Mouse (Mus musculus) hindlimb bud, embryonic 11.5 days (tissue): ENCODE data around the gene Npy4r.

Experiments
- DNase-seq: peaks from one replicate; pipeline ENCODE4 v3.0.0-alpha.2; 2012; ENCODE audit warnings: low read depth, low spot score; ENCODE audit errors: extremely low spot score

Gene Npy4r

DNA sequence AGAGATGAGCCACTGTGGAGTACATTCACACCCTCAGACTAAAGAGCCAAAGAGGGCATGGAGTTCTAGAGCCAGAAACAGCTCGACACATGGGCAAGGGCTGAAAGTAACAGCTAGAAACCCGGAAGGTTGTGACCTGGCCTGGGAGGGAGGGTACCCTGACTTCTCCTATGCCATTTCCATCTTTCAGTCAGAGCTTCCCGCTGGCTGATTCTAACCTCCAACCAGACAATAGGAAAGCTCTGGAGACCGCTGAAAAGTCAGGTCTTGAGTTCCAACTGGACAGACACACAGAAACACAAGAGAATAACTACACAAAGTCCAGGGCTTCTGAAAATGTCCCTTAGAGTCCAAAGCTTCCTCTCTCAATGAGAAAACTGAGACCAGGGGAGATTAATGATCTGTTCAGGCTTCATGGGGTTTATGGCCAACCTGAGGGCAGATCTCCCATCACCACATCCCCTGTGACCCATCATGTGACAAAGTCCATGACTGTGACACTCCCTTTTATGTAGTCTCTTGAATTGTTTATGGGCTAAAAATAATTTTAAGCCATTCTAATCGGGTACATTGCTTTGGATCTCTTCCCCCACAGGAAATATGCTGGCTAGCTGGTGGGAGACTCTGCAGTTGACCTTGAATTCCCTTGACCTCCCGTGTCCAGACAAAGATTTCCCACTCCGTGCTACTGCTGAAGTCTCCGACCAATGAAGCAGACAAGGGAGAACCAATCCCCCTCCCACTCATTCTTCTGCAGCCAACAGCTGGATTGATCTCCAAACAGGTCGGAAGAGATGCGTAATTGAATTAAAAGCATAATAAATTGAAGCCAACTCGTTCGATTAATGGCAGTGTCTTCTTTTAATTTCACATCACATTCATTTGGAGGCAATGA is 32.0 kb downstream of the Npy4r start:
- no peak for DNase-seq

DNA sequence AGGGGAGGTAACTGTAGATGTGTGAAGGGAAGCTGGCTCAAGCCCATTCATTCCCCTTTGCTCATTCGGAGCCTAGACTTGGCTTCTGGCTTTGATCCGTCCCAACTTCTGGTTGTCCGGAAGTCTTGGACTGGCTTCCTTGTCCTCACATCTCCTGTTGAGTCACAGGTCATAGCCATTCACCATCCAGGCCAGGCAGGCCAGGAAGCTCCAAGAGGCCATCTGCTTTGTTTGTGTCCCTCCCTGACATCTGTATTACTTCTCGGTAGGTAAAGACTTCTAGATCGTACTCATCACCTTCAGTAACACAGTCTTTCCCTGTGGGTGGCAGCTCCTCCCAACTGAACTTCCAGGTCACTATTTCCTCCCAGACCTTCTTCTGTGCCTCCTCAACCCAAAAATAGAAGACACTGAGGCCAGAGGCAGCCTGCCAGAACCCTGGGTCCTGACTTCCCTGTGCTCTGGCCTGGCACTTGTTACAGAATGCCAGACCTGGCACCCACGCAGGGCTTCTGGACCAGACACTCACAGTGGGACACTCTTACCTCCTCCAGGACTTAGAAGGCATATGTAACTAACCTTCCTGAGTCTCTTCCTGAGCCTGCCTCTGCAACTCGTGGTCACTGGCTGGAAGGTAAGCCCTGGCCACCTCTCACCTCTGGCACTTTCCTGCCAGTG is 33.1 kb downstream of the Npy4r start:
- no peak for DNase-seq

GRCm38 (mm10) chr14:34114311-34114710 is 38.0 kb downstream of the Npy4r start:
- DNase-seq, result no peak

DNA sequence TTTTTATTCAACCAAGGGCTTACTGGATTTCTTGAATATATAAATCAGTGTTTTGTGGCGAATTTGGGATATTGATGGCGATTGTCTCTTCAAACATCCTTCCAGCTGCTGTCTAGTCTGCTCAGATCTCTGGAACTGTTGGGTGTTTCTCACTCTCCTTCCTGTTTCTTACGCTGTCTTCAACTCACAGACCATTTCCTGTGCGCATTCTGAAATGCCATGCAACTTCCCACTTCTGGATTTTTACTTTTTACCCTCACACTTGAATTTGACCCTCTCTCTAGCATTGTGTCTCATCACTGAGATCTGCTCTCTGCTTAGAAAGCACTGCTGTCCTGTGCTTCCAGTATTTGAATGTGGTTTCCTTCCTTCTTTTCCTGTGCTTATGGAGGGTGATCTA is 44.7 kb downstream of the Npy4r start:
- no peak for DNase-seq

DNA sequence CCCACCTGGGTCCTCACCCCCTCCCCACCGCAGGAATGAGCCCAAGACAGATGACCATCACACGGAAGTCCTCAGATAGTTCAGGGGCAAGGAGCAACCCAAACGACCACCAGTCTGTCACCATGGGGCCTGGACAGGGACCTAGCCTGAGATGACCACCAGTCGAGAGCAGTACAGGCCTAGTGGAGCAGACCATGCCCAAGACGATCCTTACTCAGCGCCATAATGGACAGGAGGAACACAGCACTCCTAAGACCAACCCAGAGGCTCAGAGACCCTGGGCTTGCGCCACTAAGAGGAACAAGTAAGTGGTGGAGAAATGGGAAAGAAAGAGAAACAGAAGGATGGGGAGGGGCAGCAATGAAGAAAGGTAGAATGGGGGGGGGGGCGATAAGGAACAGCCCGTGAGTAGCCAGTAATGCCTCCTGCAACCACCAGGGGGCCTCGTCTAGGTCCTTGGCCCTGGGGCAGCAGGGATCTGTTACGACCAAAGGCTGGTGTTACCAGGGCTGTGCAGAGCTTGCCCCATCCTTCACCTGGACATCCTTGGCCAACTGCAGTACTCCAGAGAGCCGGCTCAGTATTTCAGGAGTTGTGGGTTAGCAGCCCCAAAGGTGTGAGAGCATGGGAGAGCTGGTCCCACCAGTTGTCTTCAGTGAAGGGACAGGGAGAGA is 45.8 kb downstream of the Npy4r start:
- DNase-seq, result no peak

GRCm38 (mm10) chr14:34104892-34105291 is 47.4 kb downstream of the Npy4r start:
- peak; percentile 10 for DNase-seq

- DNase-seq, result no peak
Observed at GRCm38 (mm10) chr14:34103855-34104254, 48.4 kb downstream of the Npy4r start.

DNA sequence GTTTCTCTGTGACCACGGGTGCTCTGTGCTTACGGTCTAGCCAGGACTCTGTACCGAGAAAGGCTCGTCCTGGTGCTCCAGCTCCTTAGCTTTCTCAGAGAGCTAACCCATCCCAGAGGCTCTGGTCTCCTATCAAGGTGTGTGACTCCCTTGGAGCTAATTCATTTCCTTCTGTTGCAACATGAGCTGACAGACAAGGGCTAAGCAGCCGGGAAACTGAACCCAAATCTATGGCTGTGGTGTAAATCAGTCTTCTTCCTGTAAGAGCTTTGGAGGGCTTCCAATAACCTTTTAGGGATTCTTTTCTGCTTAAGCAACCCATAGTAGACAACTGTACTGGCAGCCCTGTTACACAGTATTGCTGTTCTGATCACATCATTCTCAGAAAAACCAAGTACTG is 49.7 kb downstream of the Npy4r start, which contains the start of gene A630023A22Rik:
TSS of gene A630023A22Rik (minus strand) at position 154 of the 400 bp plus-strand sequence.
- DNase-seq, result no peak

- no peak for DNase-seq
Observed at GRCm38 (mm10) chr14:34096161-34096560, 56.1 kb downstream of the Npy4r start.
